Mouse (Mus musculus): ENCODE data around the gene Esyt2. TPM values are rescaled to one million over a fixed set of nuclear protein-coding genes. Genes with fewer than 3 reads are reported as not detected.
A peak's percentile ranks its signal among the peaks of the same experiment; 100 is the strongest.

The Esyt2 gene
- polyA plus RNA-seq, 1 experiment from 2014 or later, result 16.8 TPM

DNA sequence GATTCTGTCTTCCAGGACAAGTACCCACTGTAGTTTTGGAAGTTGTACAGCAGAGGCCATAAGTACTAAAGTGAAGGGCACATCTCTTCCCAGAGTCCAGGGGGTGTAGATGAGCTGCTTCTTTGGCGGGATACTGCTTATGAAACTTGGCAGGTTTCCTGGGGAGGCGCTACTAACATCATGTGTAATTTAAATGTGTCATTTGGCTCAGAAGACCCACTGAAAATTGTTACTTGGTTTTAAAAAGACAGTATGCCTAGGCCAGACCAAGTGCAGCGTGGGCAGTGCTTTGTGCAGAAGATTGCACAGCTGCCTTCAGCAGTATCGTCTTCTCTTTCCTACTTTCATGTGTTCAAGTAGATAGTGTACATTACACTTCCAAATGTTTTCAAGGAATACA lies 44.5 kb downstream of the Esyt2 start:
- Histone ChIP-seq H3K9ac (ENCODE audit: low read length) (no peak overlapping the region), H3K4me1 (ENCODE audit: control insufficient read depth in 2 of 2, insufficient read depth in 2 of 2, low read length in 2 of 2) (no peaks in the 10 kb centered on the region), H3K27ac (replicated peaks in 1 of 2; ENCODE audit: control insufficient read depth in 1 of 2, insufficient read depth in 1 of 2, low read depth in 2 of 2, low read length in 2 of 2) (peak overlapping the region in 1 of 2 experiments; percentile 9; a peak in 1 of 4 replicates), H3K4me3 (ENCODE audit: control insufficient read depth in 1 of 2, insufficient read depth in 1 of 2, low read depth in 1 of 2, low read length in 2 of 2) (no peak overlapping the region), H3K27me3 (ENCODE audit: control insufficient read depth, insufficient read depth, low read length) (no peaks in the 10 kb centered on the region), H3K9me3 (ENCODE audit: control insufficient read depth, low read length) (no peaks in the 10 kb centered on the region), H3K4me2 (ENCODE audit: low read length) (no peak overlapping the region), H3K36me3 (ENCODE audit: control insufficient read depth, insufficient read depth, low read length) (peaks cover 16% of the 10 kb centered on the region; the same call in 1 of the 2 replicates)
- WGBS, result 67% methylated on average over 4 of the region's 4 CpGs
- ATAC-seq (ENCODE audit: insufficient number of reproducible peaks, insufficient read depth, low FRiP score, low read depth), result no peak

DNA sequence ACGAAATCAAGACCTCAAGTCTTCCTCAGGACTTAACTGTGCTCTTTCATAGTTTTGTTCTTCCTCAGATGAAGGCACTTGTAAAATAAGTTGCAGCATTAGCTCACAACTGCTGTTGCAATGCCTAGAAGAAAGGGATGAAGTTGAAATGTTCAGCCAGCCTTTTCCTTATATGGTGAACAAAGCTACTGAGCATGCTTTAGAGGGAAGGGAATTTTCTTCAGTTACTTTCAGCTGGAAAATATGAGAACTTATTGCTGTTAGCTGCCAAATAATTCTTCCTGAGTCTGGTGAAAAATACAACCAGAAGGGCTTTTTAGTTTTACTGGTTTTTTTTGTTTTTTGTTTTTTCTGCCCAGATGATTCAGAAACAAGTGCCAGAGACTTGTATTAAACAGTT lies 45.2 kb downstream of the Esyt2 start:
- no peak for ATAC-seq (ENCODE audit: insufficient number of reproducible peaks, insufficient read depth, low FRiP score, low read depth)

DNA sequence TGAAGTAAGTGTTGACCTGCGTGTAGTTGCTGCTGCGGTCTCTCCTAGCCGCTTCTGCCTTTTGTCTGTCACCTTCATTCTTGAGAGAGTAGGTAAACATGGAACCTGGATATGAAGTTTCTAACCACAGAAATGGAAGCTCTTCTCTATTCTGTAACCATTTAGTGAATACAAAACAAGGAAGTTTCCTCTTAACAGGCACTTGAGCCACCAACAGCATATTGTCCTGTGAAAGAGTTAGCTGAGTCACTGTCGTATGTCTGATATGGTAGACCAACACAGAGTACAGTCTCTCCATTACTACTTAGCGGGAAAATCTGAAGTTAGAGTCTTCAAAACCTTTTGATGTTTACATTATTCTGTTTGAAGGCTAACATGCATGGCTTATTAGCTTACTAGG lies 53.3 kb downstream of the Esyt2 start:
- no peak overlapping the region for H3K4me3 ChIP-seq (ENCODE audit: control insufficient read depth in 1 of 2, insufficient read depth in 1 of 2, low read depth in 1 of 2, low read length in 2 of 2)
- 80% methylated on average over 5 of the region's 5 CpGs for WGBS
- H3K27me3 ChIP-seq (ENCODE audit: control insufficient read depth, insufficient read depth, low read length), result no peaks in the 10 kb centered on the region
- H3K27ac ChIP-seq (replicated peaks in 1 of 2; ENCODE audit: control insufficient read depth in 1 of 2, insufficient read depth in 1 of 2, low read depth in 2 of 2, low read length in 2 of 2), result no peak overlapping the region
- no peak overlapping the region for H3K4me2 ChIP-seq (ENCODE audit: low read length)
- H3K9ac ChIP-seq (ENCODE audit: low read length), result no peak overlapping the region
- H3K9me3 ChIP-seq (ENCODE audit: control insufficient read depth, low read length), result no peaks in the 10 kb centered on the region
- H3K36me3 ChIP-seq (ENCODE audit: control insufficient read depth, insufficient read depth, low read length), result 0 out of 2 replicates have a peak, but pooled peaks cover 3% of the 10 kb centered on the region
- no peaks in the 10 kb centered on the region for H3K4me1 ChIP-seq (ENCODE audit: control insufficient read depth in 2 of 2, insufficient read depth in 2 of 2, low read length in 2 of 2)
- ATAC-seq (ENCODE audit: insufficient number of reproducible peaks, insufficient read depth, low FRiP score, low read depth), result no peak

More for the DNA sequence above, 45.2 kb downstream of the Esyt2 start:
- H3K4me1 ChIP-seq (ENCODE audit: control insufficient read depth in 2 of 2, insufficient read depth in 2 of 2, low read length in 2 of 2), result no peaks in the 10 kb centered on the region
- 70% methylated on average over 1 of the region's 1 CpGs for WGBS
- peak overlapping the region in 1 of 2 experiments; percentile 61; a peak in 1 of 4 replicates for H3K27ac ChIP-seq (replicated peaks in 1 of 2; ENCODE audit: control insufficient read depth in 1 of 2, insufficient read depth in 1 of 2, low read depth in 2 of 2, low read length in 2 of 2)
- no peaks in the 10 kb centered on the region for H3K27me3 ChIP-seq (ENCODE audit: control insufficient read depth, insufficient read depth, low read length)
- H3K9me3 ChIP-seq (ENCODE audit: control insufficient read depth, low read length), result no peaks in the 10 kb centered on the region
- H3K4me2 ChIP-seq (ENCODE audit: low read length), result no peak overlapping the region
- H3K4me3 ChIP-seq (ENCODE audit: control insufficient read depth in 1 of 2, insufficient read depth in 1 of 2, low read depth in 1 of 2, low read length in 2 of 2), result no peak overlapping the region
- H3K36me3 ChIP-seq (ENCODE audit: control insufficient read depth, insufficient read depth, low read length), result peaks cover 15% of the 10 kb centered on the region; the same call in 1 of the 2 replicates
- no peak overlapping the region for H3K9ac ChIP-seq (ENCODE audit: low read length)

GRCm38 (mm10) chr12:116340160-116340559 lies 59.2 kb downstream of the Esyt2 start:
- H3K4me1 ChIP-seq (ENCODE audit: control insufficient read depth in 2 of 2, insufficient read depth in 2 of 2, low read length in 2 of 2), result no peaks in the 10 kb centered on the region
- H3K36me3 ChIP-seq (ENCODE audit: control insufficient read depth, insufficient read depth, low read length), result peaks cover 42% of the 10 kb centered on the region
- H3K27ac ChIP-seq (replicated peaks in 1 of 2; ENCODE audit: control insufficient read depth in 1 of 2, insufficient read depth in 1 of 2, low read depth in 2 of 2, low read length in 2 of 2), result no peak overlapping the region
- no peaks in the 10 kb centered on the region for H3K9me3 ChIP-seq (ENCODE audit: control insufficient read depth, low read length)
- no peak overlapping the region for H3K4me2 ChIP-seq (ENCODE audit: low read length)
- H3K27me3 ChIP-seq (ENCODE audit: control insufficient read depth, insufficient read depth, low read length), result no peaks in the 10 kb centered on the region
- no peak overlapping the region for H3K4me3 ChIP-seq (ENCODE audit: control insufficient read depth in 1 of 2, insufficient read depth in 1 of 2, low read depth in 1 of 2, low read length in 2 of 2)
- H3K9ac ChIP-seq (ENCODE audit: low read length), result no peak overlapping the region
- ATAC-seq (ENCODE audit: insufficient number of reproducible peaks, insufficient read depth, low FRiP score, low read depth), result no peak
- 23% methylated on average over 1 of the region's 1 CpGs for WGBS

GRCm38 (mm10) chr12:116348755-116349286 lies 67.8 kb downstream of the Esyt2 start:
- no peak overlapping the region for H3K4me2 ChIP-seq (ENCODE audit: low read length)
- H3K9ac ChIP-seq (ENCODE audit: low read length), result no peak overlapping the region
- ATAC-seq (ENCODE audit: insufficient number of reproducible peaks, insufficient read depth, low FRiP score, low read depth), result no peak
- H3K27me3 ChIP-seq (ENCODE audit: control insufficient read depth, insufficient read depth, low read length), result no peaks in the 10 kb centered on the region
- H3K9me3 ChIP-seq (ENCODE audit: control insufficient read depth, low read length), result no peaks in the 10 kb centered on the region
- no peak overlapping the region for H3K27ac ChIP-seq (replicated peaks in 1 of 2; ENCODE audit: control insufficient read depth in 1 of 2, insufficient read depth in 1 of 2, low read depth in 2 of 2, low read length in 2 of 2)
- H3K4me3 ChIP-seq (ENCODE audit: control insufficient read depth in 1 of 2, insufficient read depth in 1 of 2, low read depth in 1 of 2, low read length in 2 of 2), result no peak overlapping the region
- H3K36me3 ChIP-seq (ENCODE audit: control insufficient read depth, insufficient read depth, low read length), result peaks cover 49% of the 10 kb centered on the region
- no peaks in the 10 kb centered on the region for H3K4me1 ChIP-seq (ENCODE audit: control insufficient read depth in 2 of 2, insufficient read depth in 2 of 2, low read length in 2 of 2)

DNA sequence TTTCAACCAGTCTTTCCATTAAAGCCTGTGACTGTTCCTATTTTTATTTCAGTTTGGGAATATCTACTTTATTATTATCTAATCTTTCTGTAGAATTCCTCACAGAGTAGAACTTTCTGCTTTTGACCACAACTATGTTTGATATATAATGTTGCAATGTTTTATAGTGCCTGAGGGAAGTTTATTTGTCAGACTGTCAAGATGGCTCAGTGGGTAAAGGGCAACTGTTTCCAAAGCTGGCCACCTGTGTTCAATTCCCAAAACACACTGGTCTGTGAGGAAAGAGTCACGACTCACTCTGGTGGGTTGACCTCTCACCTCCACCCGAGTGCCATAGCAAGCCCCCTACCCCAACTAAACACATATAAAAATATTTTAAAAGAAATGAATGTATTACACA lies 68.4 kb downstream of the Esyt2 start:
- WGBS, result 80% methylated on average over 2 of the region's 2 CpGs
- no peak overlapping the region for H3K4me2 ChIP-seq (ENCODE audit: low read length)
- no peak overlapping the region for H3K27ac ChIP-seq (replicated peaks in 1 of 2; ENCODE audit: control insufficient read depth in 1 of 2, insufficient read depth in 1 of 2, low read depth in 2 of 2, low read length in 2 of 2)
- no peak overlapping the region for H3K9ac ChIP-seq (ENCODE audit: low read length)
- H3K27me3 ChIP-seq (ENCODE audit: control insufficient read depth, insufficient read depth, low read length), result no peaks in the 10 kb centered on the region
- H3K36me3 ChIP-seq (ENCODE audit: control insufficient read depth, insufficient read depth, low read length), result peaks cover 49% of the 10 kb centered on the region
- no peaks in the 10 kb centered on the region for H3K4me1 ChIP-seq (ENCODE audit: control insufficient read depth in 2 of 2, insufficient read depth in 2 of 2, low read length in 2 of 2)
- no peak overlapping the region for H3K4me3 ChIP-seq (ENCODE audit: control insufficient read depth in 1 of 2, insufficient read depth in 1 of 2, low read depth in 1 of 2, low read length in 2 of 2)
- no peak for ATAC-seq (ENCODE audit: insufficient number of reproducible peaks, insufficient read depth, low FRiP score, low read depth)
- no peaks in the 10 kb centered on the region for H3K9me3 ChIP-seq (ENCODE audit: control insufficient read depth, low read length)

DNA sequence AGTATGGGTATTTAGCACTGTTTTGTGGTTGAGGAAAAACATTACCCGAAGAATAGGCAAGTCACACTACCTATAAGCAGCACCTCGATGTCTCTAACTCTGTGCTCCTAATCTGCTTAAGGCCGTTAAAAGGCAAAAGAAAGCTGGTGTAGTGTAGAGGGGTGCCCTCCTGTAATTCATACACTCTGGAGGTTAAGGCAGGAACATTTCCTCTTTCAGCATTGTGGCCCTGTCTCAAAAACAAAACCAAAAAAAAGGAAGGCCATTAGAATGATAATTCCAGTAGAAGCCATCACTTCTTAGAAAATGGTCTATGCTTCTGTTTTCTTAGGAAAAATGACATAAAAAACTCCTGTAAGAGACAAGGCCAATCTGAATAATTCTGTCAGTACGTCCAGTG lies 70.0 kb downstream of the Esyt2 start:
- no peaks in the 10 kb centered on the region for H3K9me3 ChIP-seq (ENCODE audit: control insufficient read depth, low read length)
- 82% methylated on average over 4 of the region's 4 CpGs for WGBS
- ATAC-seq (ENCODE audit: insufficient number of reproducible peaks, insufficient read depth, low FRiP score, low read depth), result no peak
- H3K9ac ChIP-seq (ENCODE audit: low read length), result no peak overlapping the region
- no peak overlapping the region for H3K4me2 ChIP-seq (ENCODE audit: low read length)
- no peaks in the 10 kb centered on the region for H3K4me1 ChIP-seq (ENCODE audit: control insufficient read depth in 2 of 2, insufficient read depth in 2 of 2, low read length in 2 of 2)
- H3K27me3 ChIP-seq (ENCODE audit: control insufficient read depth, insufficient read depth, low read length), result no peaks in the 10 kb centered on the region
- H3K36me3 ChIP-seq (ENCODE audit: control insufficient read depth, insufficient read depth, low read length), result peaks cover 43% of the 10 kb centered on the region
- no peak overlapping the region for H3K27ac ChIP-seq (replicated peaks in 1 of 2; ENCODE audit: control insufficient read depth in 1 of 2, insufficient read depth in 1 of 2, low read depth in 2 of 2, low read length in 2 of 2)
- no peak overlapping the region for H3K4me3 ChIP-seq (ENCODE audit: control insufficient read depth in 1 of 2, insufficient read depth in 1 of 2, low read depth in 1 of 2, low read length in 2 of 2)

GRCm38 (mm10) chr12:116352404-116352803 lies 71.4 kb downstream of the Esyt2 start:
- H3K4me2 ChIP-seq (ENCODE audit: low read length), result no peak overlapping the region
- no peaks in the 10 kb centered on the region for H3K27me3 ChIP-seq (ENCODE audit: control insufficient read depth, insufficient read depth, low read length)
- no peaks in the 10 kb centered on the region for H3K4me1 ChIP-seq (ENCODE audit: control insufficient read depth in 2 of 2, insufficient read depth in 2 of 2, low read length in 2 of 2)
- no peaks in the 10 kb centered on the region for H3K9me3 ChIP-seq (ENCODE audit: control insufficient read depth, low read length)
- 78% methylated on average over 5 of the region's 5 CpGs for WGBS
- ATAC-seq (ENCODE audit: insufficient number of reproducible peaks, insufficient read depth, low FRiP score, low read depth), result no peak
- H3K9ac ChIP-seq (ENCODE audit: low read length), result no peak overlapping the region
- no peak overlapping the region for H3K27ac ChIP-seq (replicated peaks in 1 of 2; ENCODE audit: control insufficient read depth in 1 of 2, insufficient read depth in 1 of 2, low read depth in 2 of 2, low read length in 2 of 2)
- peaks cover 40% of the 10 kb centered on the region for H3K36me3 ChIP-seq (ENCODE audit: control insufficient read depth, insufficient read depth, low read length)
- no peak overlapping the region for H3K4me3 ChIP-seq (ENCODE audit: control insufficient read depth in 1 of 2, insufficient read depth in 1 of 2, low read depth in 1 of 2, low read length in 2 of 2)
